Mouse (Mus musculus): ENCODE measurements around the gene Vps29.

GRCm38 (mm10) chr5:122324608-122325431 is 29.3 kb upstream of the Vps29 start:
- TF ChIP-seq CTCF (IDR thresholded peaks at IDR 0.05; ENCODE audit: extremely low read depth, insufficient read depth, low read length) = 0 out of 2 replicates have a peak, but pooled peaks have one; percentile 11
- no peak; the same call in 1 of the 2 replicates for TF ChIP-seq POLR2A (IDR thresholded peaks at IDR 0.05; ENCODE audit: extremely low read depth, insufficient read depth, low read length)
